Mouse (Mus musculus): ENCODE measurements around the gene Nek6.

The Nek6 gene

DNA sequence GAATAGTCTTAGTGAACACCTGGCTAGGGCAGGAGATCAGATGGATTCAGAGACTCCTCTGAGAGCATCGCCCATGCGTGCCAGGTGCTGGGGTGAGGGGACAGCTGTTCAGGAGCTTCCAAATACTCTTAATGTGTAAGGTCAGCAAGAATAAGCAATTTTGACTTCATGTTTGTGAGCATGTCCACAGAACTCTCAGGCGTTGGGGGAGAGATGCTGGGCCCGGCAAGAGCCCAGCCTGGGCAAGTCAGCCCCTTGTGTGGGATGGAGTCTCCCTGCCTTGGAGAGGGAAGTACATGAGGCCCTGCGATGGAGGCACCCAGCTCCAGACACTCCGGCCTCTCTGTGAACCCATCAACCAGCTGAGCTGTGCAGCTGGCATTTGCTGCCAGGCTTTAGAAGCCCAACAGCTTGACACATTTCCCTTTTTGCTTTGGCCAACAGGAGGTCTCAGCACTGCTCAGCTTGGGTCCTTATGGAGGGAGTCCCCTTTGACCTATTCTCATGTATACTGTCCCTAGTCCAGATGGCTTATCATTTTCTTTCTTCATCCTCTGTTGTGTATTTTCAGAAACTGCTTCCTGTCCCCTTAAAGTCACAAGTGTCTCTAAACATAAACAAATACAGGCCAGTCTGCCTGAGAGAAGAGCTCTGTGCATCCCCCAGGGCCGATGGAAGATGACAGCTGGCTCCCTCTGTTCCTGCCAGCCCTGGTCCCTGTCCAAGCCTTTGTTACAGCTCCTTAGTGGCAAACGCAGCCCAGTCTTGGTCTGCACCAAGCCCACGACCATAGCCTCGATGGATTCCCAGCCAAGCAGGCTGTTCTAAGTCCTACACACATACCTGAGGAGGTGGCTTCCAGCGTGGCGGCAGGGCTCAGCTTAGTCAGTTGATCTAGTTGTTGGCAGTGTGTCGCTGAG lies 67.4 kb downstream of the Nek6 start:
- DNase-seq (ENCODE audit: low spot score) = no peak

DNA sequence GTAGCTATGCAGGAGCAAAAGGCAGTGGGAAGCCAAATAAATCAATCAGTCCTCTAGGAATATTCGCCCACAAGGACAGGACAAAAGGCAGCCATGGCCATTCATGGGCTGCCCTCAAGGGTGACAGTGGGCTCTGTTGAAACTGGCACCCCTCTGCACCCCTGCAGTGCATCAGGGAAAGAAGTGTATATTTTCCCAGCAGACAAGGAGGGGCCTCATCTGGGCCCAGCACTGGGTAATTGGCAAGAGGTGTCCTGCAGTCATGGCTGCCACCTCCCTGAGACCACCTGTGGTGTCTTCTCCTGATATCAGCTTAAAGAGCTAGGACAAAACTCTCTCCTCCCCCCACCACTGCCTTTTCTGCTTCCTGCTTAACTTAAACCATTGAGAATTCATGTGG lies 68.1 kb downstream of the Nek6 start:
- DNase-seq (ENCODE audit: low spot score) = no peak

DNA sequence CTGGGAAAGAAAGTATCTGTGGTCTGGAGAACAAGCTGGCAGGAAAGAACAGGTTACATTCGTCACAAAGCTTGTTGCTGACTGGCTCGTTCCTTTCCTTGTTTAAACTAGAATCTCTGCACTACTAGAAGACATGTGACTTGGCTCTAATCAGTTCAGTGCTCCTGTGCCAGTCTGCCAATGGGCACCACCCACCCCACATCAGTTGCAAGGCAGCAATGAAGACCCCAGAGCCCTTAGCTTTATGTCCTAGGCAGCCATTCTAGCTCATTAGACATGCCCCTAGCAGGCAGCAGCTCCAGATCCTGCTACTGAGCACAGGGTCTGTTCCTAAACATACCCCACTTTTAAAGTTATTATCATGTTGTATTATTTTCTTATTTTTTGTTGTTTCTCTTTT lies 72.5 kb downstream of the Nek6 start:
- DNase-seq (ENCODE audit: low spot score) = no peak

DNA sequence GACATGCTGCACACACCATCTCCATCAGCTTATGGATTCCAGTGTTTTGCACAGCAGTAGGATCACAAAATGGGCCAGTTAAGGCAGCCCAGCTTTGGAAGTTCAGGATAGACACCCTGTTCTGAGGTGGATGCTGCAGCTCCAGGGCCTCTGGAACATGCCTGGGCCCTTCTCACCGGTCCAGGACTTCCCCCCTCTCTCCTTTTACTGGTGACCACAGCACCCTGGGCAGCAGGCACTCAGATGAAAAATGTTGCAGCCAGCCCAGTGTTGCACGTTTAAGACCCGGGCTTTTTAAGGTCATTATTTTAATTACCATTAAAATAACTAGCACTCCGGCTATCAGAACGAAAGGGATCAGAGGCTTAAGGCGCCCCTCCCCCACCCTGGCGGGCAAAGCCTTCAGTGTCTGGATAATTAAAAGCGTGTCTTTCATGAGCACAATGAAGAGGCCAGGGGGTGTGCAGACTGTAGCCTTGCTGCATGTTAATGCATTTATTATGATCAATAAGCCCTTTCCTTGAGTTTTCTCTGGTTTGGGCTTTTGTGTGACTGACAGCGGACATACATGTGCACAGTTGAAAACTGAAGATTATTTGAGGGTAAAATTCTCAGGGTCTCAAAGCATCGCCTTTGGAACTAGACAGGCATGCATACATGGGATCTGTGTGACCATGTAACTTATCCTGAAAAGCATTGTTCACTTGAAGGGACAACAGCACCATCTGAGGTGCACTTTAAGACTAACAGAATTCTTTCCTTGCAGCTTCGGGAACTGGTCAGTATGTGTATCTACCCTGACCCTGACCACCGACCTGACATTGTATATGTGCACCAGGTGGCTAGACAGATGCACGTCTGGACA lies 73.3 kb downstream of the Nek6 start:
- DNase-seq (ENCODE audit: low spot score) = no peak

DNA sequence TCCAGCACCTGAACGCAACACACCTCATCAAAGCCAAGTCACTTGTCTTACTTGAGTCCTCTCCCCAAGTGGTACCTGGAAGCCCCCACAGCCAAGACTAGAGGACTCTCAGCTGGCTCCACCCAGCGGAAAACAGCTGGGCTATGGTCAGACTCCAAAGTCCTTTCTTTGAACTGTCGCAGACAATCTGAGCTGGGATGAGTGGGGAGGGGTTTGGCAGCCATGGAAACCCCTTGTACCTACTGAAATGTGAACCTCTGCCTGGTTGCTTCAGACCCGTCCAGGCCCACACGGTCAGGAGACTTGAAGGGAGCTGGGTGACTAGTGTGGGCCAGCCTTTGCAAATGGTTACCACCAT lies 73.9 kb downstream of the Nek6 start:
- DNase-seq (ENCODE audit: low spot score) = no peak

DNA sequence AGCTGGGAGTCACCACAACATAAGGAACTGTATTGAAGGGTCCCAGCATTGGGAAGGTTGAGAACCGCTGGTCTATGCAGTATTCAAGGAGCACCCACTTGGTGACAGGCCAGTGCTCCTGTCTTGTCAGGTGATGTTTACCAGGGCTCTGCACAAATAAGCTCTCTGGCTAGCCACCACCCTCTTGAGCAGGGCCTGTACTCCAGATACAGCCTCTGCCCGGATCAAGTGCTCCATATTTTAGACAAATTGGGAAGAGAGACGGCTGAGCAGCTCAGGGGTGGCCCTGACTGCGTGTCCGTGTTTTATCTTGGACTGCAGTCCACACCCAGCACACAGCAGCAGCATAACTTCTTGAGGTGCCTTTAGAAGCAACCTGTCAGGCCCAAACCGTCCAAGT lies 75.3 kb downstream of the Nek6 start:
- DNase-seq (ENCODE audit: low spot score) = no peak

DNA sequence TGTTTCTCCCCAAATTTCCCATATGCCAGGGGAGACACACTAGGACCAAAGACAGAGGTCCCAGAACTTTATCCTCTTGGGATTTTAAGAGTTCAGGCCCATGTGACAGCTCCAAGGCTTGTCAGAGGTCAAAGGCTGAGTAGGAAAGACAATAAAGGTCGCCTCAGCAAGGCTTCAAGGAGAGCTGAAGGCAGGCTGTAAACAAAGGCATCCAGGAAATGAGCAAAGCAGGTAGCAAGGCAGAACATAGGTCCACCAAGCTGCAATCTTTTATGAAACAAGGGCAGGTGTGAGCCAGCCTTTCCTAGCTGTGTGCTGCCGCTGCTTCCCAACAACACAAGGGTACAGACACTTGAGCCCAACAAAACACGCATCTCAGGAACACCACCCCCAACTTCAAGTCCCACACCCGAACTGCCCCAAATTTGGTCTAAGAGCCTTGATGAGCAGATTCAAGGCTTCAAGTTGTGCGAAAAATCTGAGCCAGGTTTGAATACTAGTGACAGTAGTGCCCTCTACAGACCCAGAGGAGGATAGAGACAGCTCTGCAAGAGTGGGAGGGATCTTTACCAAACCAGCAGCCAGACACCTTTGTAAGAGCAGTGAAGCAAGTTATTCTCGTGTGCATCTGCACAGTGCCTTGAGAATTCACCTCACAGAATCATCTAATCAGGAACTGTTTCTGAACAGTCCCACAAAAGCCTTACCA lies 80.5 kb downstream of the Nek6 start:
- no peak for DNase-seq (ENCODE audit: low spot score)

DNA sequence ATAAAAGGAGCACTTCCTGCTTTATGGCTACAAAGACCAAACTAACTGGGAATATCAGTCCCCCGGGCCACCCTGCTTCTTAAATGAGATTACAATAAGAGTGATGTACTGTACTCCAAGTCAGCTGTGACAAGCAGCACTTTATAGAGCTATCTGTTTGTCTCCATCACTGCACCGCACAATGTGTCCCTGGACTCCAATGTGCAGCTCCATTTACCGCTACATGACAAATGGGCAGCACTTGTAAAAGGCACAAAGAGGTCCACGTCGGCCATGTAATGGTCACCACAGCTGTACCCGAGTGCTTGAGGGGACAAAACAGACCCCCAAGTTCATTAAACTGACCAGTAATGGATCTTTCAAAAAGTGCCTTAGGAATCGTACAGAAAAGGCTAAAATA lies 83.4 kb downstream of the Nek6 start:
- no peak for DNase-seq (ENCODE audit: low spot score)

DNA sequence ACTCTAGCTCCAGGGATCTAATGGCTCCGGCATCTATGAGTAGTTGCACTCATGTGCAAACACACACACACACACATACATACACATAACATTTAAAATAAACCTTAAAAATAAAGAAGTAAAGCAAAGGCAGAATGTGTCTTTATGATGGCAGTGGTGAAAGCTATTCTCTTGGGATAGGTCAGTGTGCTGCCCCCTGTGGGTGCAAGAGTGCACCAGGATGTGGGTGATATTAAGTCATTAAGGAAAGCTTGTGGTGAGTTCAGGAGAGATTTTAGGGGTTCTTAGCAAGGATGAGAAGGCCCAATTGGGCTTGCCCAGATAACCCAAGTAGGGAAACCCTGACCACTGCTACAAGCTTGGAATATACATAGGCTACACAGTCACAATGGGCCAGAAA lies 86.5 kb downstream of the Nek6 start:
- DNase-seq (ENCODE audit: low spot score) = no peak

DNA sequence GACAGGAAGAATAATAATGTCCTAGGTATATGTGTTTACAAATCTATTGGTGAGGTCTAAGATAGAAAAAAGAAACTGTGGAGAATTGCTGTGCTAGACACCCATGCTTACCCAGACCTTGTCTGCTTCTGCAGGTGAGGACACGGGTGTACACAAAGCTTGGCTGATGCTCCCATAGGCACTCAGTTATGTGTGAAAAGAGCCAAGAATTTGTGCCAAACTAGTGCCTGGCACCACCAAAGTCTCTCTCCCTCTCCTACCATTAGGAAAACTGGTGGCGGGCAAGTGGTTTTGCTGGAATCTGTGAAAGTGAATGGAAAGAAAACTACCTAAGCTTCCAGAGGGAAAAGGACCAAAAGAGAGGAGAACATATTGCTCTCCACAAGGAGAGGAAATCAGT lies 87.0 kb downstream of the Nek6 start:
- no peak for DNase-seq (ENCODE audit: low spot score)

DNA sequence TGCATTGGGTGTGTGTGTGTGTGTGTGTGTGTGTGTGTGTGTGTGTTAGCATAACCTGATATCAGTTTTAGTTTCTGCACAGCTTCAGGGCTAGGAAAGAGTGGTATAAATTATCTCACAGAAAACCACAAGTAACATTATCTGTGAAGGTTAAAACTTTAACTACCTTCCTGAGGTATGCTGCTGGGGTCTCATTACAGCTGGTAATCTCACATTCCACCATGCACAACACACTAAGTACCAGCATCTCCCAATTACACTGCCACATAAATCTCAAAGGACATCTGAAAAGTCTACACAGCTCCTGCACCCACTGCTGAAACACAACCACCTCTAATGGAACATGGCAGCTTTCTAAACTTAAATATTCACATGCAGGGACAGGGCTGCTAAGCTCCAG lies 89.4 kb downstream of the Nek6 start:
- no peak for DNase-seq (ENCODE audit: low spot score)

DNA sequence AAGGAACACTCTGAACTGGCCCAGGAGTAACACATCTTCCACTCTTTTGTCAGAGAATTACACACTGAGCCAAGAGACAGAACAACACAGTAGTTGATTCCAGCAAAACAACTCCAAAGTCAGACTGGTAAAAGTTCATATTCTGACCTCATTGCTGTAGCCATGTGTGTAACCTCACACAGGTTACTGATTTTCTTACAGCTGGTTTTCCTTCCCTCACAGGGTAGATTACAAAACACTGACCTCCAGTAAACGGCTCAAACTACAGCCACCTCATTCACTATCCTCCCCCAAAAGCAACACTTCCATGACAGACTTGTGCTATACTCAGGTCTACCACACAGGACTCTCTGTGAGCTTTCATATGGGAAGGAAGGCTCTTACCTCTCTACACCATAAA lies 96.3 kb downstream of the Nek6 start:
- DNase-seq (ENCODE audit: low spot score) = no peak

DNA sequence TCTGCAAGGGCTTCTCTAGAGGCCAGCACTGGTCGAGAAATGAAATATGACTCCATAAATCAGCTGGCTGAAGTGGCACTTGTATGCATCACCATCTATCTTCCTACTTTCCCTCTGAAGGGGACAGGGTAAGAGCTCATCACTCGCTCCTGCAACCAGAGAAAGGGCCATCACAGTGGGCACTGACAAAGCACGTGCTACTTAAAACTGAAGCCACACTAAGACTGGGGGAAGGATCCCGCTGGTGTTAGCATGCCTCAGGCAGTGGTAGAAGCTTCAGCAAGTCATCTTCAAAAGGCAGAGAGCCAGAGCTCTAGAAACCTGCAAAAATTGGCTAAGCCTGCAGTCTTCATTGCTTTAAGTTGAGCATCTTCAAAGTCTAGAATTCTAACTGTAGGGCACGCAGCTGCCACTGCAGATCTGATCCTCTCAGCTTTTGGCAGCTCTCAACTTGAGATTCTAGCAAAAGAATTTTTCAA lies 97.4 kb downstream of the Nek6 start:
- DNase-seq (ENCODE audit: low spot score) = no peak

DNA sequence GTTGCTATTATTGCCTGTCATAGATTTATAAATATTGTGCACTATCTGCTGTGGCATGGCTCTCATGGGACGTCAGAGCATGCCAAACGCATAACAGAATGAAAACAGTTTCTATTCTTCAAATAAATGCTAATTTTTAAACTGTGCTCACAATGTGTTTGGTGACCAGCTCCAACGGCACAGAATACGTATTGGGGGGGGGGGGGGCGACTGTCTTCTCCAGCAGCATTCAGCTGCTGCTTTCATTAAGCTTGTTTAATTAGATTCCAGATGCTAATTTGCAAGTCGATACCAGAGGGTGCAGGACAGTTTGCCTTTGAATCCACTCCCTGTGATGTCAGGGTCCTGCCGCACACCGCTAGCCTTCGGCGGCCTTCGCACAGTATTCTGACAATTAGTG lies 97.9 kb downstream of the Nek6 start:
- no peak for DNase-seq (ENCODE audit: low spot score)

DNA sequence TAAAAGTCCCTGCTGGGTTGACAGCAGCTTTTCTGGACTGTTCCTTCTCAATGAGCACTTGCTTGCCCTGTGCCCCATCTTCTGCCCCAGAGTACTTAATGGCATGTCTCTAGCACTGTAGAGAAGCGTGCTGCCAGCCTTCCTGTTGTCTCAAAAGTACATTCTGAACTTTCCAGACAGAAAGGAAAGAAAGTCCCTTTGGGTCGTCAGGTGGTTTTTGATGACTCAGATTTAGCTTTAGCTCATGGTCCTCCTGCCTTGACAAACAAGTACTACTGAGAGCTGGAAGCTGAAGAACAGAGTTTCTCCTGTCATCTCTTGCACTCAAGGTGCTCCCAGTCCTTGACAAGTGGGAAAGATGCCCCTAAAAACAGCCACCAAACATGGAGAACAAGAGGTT lies 98.7 kb downstream of the Nek6 start:
- no peak for DNase-seq (ENCODE audit: low spot score)

DNA sequence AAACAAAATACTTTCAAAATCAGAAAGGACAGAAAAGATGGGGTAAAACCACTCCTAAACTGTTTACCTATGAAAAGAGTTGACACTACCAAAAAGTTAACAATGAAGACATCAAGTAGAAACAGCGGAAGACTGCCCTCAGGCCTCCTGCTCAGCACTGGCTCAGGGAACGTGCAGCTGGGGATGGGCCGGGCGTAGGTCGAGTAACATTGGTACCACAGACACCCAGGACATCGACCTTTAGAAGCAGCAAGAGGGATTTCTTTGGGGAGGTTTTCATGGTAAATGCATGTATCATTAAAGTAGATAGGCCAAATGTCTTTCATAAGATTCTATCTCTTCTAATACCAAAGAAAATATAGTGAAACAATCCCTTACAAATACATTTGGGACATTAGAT lies 101.2 kb downstream of the Nek6 start:
- no peak for DNase-seq (ENCODE audit: low spot score)

DNA sequence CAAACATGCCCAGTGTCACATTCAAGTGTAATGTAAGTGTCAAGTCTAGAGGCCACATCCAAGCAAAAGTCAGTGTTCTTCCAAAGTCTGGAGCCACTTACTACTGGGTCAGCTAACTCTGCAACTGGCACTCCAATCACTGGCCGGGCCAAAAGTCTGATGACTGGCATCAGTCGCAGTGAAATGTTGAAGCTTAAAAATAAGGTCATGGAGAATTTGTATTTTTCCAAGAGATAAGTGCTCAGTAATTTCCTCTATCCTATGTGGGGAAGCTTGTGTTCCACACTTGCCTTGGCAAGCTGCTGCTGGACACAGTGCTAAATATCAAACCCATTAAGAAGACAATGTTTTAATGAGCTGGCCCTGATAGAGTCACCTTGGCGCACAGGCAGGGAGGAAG lies 102.1 kb downstream of the Nek6 start:
- DNase-seq (ENCODE audit: low spot score) = no peak

DNA sequence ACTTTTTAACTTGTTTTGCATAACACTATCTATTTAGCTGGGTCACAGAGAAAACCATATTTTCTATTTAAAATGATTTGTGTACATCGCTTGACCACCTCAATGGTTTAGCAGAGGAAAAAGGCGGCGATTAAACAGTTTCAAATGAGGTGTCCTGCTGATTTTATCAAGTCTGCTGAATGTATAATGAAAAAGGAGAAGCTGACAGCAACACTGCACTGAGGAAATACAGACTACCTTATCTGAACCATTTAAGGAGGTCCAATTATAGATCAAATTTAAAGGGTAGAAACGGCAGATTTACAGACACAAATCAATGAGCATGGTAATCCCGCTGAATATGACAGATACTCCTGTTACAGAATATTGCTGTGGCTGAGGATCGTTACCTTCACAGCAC lies 103.0 kb downstream of the Nek6 start:
- no peak for DNase-seq (ENCODE audit: low spot score)

DNA sequence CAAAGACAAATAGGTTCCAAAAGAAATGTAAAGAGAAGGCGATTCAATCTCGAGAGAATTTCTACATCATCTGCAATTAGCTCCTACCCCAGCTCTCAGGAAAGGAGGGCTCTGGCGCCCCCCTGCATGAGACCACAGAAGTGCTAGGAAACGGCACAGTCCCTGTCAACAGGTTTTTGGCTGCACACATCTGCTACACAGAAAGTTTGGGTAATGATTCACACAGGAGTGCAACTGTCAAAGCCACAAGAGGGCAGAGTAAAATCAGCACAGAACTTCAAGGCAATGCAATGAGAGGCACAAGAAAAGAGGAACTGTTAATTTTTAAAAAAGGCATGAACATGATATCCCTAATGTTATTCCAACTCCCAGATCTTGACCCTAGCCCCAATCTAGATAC lies 104.6 kb downstream of the Nek6 start:
- peak; percentile 38 for DNase-seq (ENCODE audit: low spot score)

DNA sequence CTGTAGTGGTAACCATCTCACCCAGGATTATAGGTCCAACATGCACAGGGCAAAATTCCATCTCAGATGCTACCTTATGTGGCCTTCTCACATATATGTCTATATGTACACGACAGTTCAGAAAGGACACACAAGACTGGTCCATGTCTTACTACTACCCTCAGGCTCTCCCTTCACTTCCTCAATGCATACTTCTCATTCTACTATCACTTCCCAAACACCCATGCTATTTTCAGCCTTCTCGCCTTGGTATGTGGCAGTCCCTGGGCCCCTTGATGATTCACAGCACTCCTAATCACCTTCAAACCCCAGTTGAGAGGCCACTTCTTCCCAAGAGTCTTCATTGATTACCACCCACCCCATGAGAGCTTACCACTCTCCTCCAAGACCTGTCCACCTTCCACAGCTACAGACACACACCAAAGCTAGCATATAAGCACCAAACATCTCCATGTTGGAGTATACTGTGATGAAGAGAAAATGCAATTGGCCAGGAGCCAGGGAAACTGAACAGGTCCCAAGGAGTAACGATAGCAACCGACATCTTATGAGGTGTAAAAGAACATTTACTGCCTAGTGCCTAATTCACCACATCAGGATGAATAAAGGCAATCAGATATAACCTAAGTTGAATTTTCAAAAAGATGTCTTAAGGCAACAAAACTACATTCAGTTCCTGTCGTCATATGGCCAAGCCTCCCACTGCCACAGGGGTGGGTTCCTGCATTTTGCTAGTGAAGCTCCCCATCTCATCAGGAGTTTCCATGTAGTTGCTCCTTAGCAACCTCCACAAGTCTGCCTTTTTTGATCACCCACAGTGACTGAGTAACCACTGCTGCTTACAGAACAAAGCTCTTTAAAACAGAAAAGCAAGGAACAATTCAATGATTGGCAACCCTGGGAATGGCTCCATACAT lies 105.8 kb downstream of the Nek6 start:
- no peak for DNase-seq (ENCODE audit: low spot score)

DNA sequence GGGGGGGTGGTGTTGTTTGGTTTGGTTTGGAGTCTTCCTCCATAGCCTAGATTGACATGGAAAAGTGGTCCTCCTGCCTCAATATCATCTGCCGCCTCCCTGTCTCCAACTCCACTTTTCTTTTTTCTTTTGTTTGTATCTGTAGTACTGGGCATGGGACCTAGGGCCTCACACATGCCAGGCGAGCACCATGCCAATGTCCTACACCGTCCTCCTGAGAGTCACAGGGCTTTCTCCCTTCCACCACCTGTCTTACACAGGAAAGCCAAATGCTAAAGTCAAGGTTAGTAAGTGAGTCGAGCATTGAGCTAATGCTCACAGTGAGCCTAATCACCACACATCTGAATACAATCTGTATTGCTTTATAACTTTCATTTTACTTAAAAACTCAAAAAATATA lies 108.3 kb downstream of the Nek6 start:
- no peak for DNase-seq (ENCODE audit: low spot score)

DNA sequence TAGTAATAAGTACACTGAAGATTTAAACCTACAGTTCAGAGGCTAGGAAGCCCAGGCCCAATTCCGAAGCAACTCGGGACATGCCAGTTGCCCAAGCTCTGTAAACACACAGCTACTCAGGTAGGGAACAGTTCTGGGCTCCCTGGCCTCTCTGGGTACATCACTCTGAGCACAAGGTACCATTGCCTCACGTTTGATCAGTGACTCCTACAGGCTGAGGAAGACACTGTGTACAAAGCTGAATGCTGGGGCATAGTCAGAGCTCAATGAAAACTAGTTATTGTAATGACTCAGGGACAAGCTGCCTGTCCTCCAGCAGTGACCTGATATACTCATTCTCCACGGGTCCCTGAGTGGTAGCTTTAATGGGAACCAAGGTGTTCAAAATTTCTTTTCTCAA lies 109.6 kb downstream of the Nek6 start:
- no peak for DNase-seq (ENCODE audit: low spot score)
